Mouse (Mus musculus) MEL (cell line): Measurements from ENCODE around the gene Ubxn1. TPM values are rescaled to one million over a fixed set of nuclear protein-coding genes. Genes with fewer than 3 reads are reported as not detected.

ENCODE experiments used
- DNase-seq: peaks from one replicate; pipeline ENCODE4 v3.0.0; 2011; ENCODE audit warnings: low read depth, low spot score
- H3K27ac ChIP-seq: 2 replicates; pipeline ENCODE4 v1.5.1; 2012; ENCODE audit warnings: low read depth, mild to moderate bottlenecking, control low read depth, low read length, moderate library complexity; ENCODE audit not compliant: control insufficient read depth
- H3K27me3 ChIP-seq, 2 experiments: fragments of 150-350 bp in 1 of 2; sonication (generic) in 1 of 2; 2 replicates each; pipeline ENCODE4 v1.6.1; 2012; ENCODE audit warnings: low read length in 2 of 2, mild to moderate bottlenecking in 2 of 2, improper control_type of control experiment in 1 of 2, moderate library complexity in 1 of 2; ENCODE audit not compliant: insufficient read depth in 2 of 2, control insufficient read depth in 1 of 2
- H3K36me3 ChIP-seq, 2 experiments: 2 replicates each; pipeline ENCODE4 v1.6.1; 2012 to 2014; ENCODE audit warnings: low read length in 2 of 2, improper control_type of control experiment in 1 of 2, inconsistent platforms in 1 of 2, mild to moderate bottlenecking in 1 of 2; ENCODE audit not compliant: insufficient read depth in 2 of 2, control insufficient read depth in 1 of 2
- H3K4me1 ChIP-seq, 2 experiments: fragments of 150-350 bp in 1 of 2; sonication (generic) in 1 of 2; 2 replicates each; pipeline ENCODE4 v1.6.1; 2012; ENCODE audit warnings: low read length in 2 of 2, improper control_type of control experiment in 1 of 2, mild to moderate bottlenecking in 1 of 2; ENCODE audit not compliant: insufficient read depth in 2 of 2, control insufficient read depth in 1 of 2
- H3K4me3 ChIP-seq, 2 experiments: fragments of 150-350 bp in 1 of 2; sonication (generic) in 1 of 2; 2 replicates each; pipeline ENCODE4 v1.5.1; 2012; ENCODE audit warnings: low read depth in 2 of 2, low read length in 2 of 2, mild to moderate bottlenecking in 2 of 2, moderate library complexity in 2 of 2, control low read depth in 1 of 2, improper control_type of control experiment in 1 of 2; ENCODE audit not compliant: control insufficient read depth in 1 of 2, insufficient read depth in 1 of 2
- H3K79me2 ChIP-seq: 2 replicates; pipeline ENCODE4 v1.6.1; 2012; ENCODE audit warnings: mild to moderate bottlenecking, low read length, moderate library complexity; ENCODE audit not compliant: control insufficient read depth, poor library complexity, insufficient read depth
- H3K9ac ChIP-seq: 2 replicates; pipeline ENCODE4 v1.6.1; 2012; ENCODE audit warnings: low read depth, mild to moderate bottlenecking, control low read depth, low read length, moderate library complexity; ENCODE audit not compliant: control insufficient read depth, poor library complexity, severe bottlenecking
- H3K9me3 ChIP-seq: fragments of 150-350 bp; sonication (generic); replicated peaks from 2 replicates; pipeline ENCODE4 v1.6.1; 2012; ENCODE audit warnings: mild to moderate bottlenecking, low read length, improper control_type of control experiment, moderate library complexity; ENCODE audit not compliant: insufficient read depth
- BHLHE40 ChIP-seq: IDR thresholded peaks from 2 replicates; pipeline ENCODE4 v1.6.1; 2012; ENCODE audit warnings: low read depth, mild to moderate bottlenecking, inconsistent platforms, low read length, improper control_type of control experiment, borderline replicate concordance
- CHD1 ChIP-seq: IDR thresholded peaks from 2 replicates; pipeline ENCODE4 v1.6.1; 2012; ENCODE audit warnings: low read depth, mild to moderate bottlenecking, inconsistent platforms, low read length, improper control_type of control experiment
- CHD2 ChIP-seq: IDR thresholded peaks from 2 replicates; pipeline ENCODE4 v1.6.1; 2011; ENCODE audit warnings: low read length, improper control_type of control experiment
- CTCF ChIP-seq, 3 experiments: IDR thresholded peaks in 2 of 3; conservative IDR thresholded peaks in 1 of 3; 2 replicates each; pipeline ENCODE4 v1.5.1; 2011 to 2012; ENCODE audit warnings: low read length in 3 of 3, low read depth in 2 of 3, mild to moderate bottlenecking in 2 of 3, improper control_type of control experiment in 1 of 3, inconsistent platforms in 1 of 3, mixed read lengths in 1 of 3, moderate library complexity in 1 of 3; ENCODE audit not compliant: control insufficient read depth in 1 of 3, insufficient read depth in 1 of 3, poor library complexity in 1 of 3, severe bottlenecking in 1 of 3
- E2F4 ChIP-seq: IDR thresholded peaks from 2 replicates; pipeline ENCODE4 v1.6.1; 2011; ENCODE audit warnings: low read depth, low read length, improper control_type of control experiment, borderline replicate concordance
- ELF1 ChIP-seq: IDR thresholded peaks from 2 replicates; pipeline ENCODE4 v1.6.1; 2014; ENCODE audit warnings: low read depth, mild to moderate bottlenecking, inconsistent platforms, low read length, improper control_type of control experiment, moderate library complexity
- EP300 ChIP-seq, 2 experiments: IDR thresholded peaks; 2 replicates each; pipeline ENCODE4 v1.6.1; 2011; ENCODE audit warnings: improper control_type of control experiment in 2 of 2, low read length in 2 of 2, low read depth in 1 of 2, mild to moderate bottlenecking in 1 of 2
- ETS1 ChIP-seq: IDR thresholded peaks from 2 replicates; pipeline ENCODE4 v1.6.1; 2012; ENCODE audit warnings: low read depth, mild to moderate bottlenecking, inconsistent platforms, low read length, improper control_type of control experiment, moderate library complexity
- GABPA ChIP-seq: IDR thresholded peaks from 2 replicates; pipeline ENCODE4 v1.6.1; 2012; ENCODE audit warnings: low read depth, mild to moderate bottlenecking, inconsistent platforms, low read length, improper control_type of control experiment, moderate library complexity
- GATA1 ChIP-seq: IDR thresholded peaks from 2 replicates; pipeline ENCODE4 v1.6.1; 2011; ENCODE audit warnings: low read depth, low read length, improper control_type of control experiment
- JUND ChIP-seq: IDR thresholded peaks from 2 replicates; pipeline ENCODE4 v1.6.1; 2011; ENCODE audit warnings: low read depth, mild to moderate bottlenecking, improper control_type of control experiment, low read length
- KAT2A ChIP-seq: conservative IDR thresholded peaks from 2 replicates; pipeline ENCODE4 v1.6.1; 2012; ENCODE audit warnings: low read depth, low read length, improper control_type of control experiment, inconsistent platforms
- MAFK ChIP-seq: IDR thresholded peaks from 2 replicates; pipeline ENCODE4 v1.6.1; 2011; ENCODE audit warnings: low read depth, mild to moderate bottlenecking, low read length, improper control_type of control experiment, borderline replicate concordance
- MAX ChIP-seq: IDR thresholded peaks from 2 replicates; pipeline ENCODE4 v1.6.1; 2011; ENCODE audit warnings: low read length, improper control_type of control experiment
- MYB ChIP-seq: IDR thresholded peaks from 2 replicates; pipeline ENCODE4 v1.6.1; 2011; ENCODE audit warnings: mild to moderate bottlenecking, low read depth, low read length, improper control_type of control experiment
- MYC ChIP-seq: IDR thresholded peaks from 2 replicates; pipeline ENCODE4 v1.6.1; 2011; ENCODE audit warnings: low read depth, mild to moderate bottlenecking, low read length, improper control_type of control experiment, moderate library complexity
- NELFE ChIP-seq: IDR thresholded peaks from 2 replicates; pipeline ENCODE4 v1.6.1; 2011; ENCODE audit warnings: low read depth, low read length, improper control_type of control experiment
- NRF1 ChIP-seq: IDR thresholded peaks from 2 replicates; pipeline ENCODE4 v1.6.1; 2014; ENCODE audit warnings: low read depth, mild to moderate bottlenecking, inconsistent platforms, low read length, improper control_type of control experiment, moderate library complexity; ENCODE audit not compliant: poor library complexity, insufficient read depth, severe bottlenecking
- POLR2A ChIP-seq, 2 experiments: IDR thresholded peaks; 2 replicates each; pipeline ENCODE4 v1.6.1; 2011 to 2012; ENCODE audit warnings: low read length in 2 of 2, mild to moderate bottlenecking in 2 of 2, control low read depth in 1 of 2, improper control_type of control experiment in 1 of 2, low read depth in 1 of 2, moderate library complexity in 1 of 2; ENCODE audit not compliant: control insufficient read depth in 1 of 2, insufficient read depth in 1 of 2, poor library complexity in 1 of 2
- POLR2AphosphoS2 ChIP-seq: IDR thresholded peaks from 2 replicates; pipeline ENCODE4 v1.6.1; 2011; ENCODE audit warnings: low read length, improper control_type of control experiment
- RCOR1 ChIP-seq: IDR thresholded peaks from 2 replicates; pipeline ENCODE4 v1.6.1; 2012; ENCODE audit warnings: low read depth, mild to moderate bottlenecking, inconsistent platforms, low read length, improper control_type of control experiment
- SIN3A ChIP-seq: IDR thresholded peaks from 2 replicates; pipeline ENCODE4 v1.6.1; 2012; ENCODE audit warnings: low read length, improper control_type of control experiment, inconsistent platforms
- SMC3 ChIP-seq: IDR thresholded peaks from 2 replicates; pipeline ENCODE4 v1.6.1; 2011; ENCODE audit warnings: low read depth, low read length, improper control_type of control experiment
- TAL1 ChIP-seq: IDR thresholded peaks from 2 replicates; pipeline ENCODE4 v1.6.1; 2012; ENCODE audit warnings: mild to moderate bottlenecking, inconsistent platforms, low read length, moderate library complexity, mixed read lengths
- TBP ChIP-seq: IDR thresholded peaks from 2 replicates; pipeline ENCODE4 v1.8.0; 2011; ENCODE audit warnings: low read depth, low read length, improper control_type of control experiment
- UBTF ChIP-seq: IDR thresholded peaks from 2 replicates; pipeline ENCODE4 v1.6.1; 2012; ENCODE audit warnings: low read depth, mild to moderate bottlenecking, inconsistent platforms, low read length, improper control_type of control experiment, moderate library complexity, borderline replicate concordance; ENCODE audit not compliant: insufficient read depth
- USF1 ChIP-seq: IDR thresholded peaks from 2 replicates; pipeline ENCODE4 v1.6.1; 2014; ENCODE audit warnings: low read depth, mild to moderate bottlenecking, inconsistent platforms, low read length, improper control_type of control experiment, moderate library complexity
- USF2 ChIP-seq, 2 experiments: IDR thresholded peaks; 2 replicates each; pipeline ENCODE4 v1.6.1; 2011 to 2012; ENCODE audit warnings: improper control_type of control experiment in 2 of 2, low read length in 2 of 2, borderline replicate concordance in 1 of 2, inconsistent platforms in 1 of 2, low read depth in 1 of 2, mild to moderate bottlenecking in 1 of 2; ENCODE audit not compliant: insufficient read depth in 1 of 2
- ZKSCAN1 ChIP-seq: IDR thresholded peaks from 2 replicates; pipeline ENCODE4 v1.6.1; 2012; ENCODE audit warnings: low read depth, mild to moderate bottlenecking, inconsistent platforms, low read length, improper control_type of control experiment, moderate library complexity
- ZMIZ1 ChIP-seq: IDR thresholded peaks from 2 replicates; pipeline ENCODE4 v1.6.1; 2012; ENCODE audit warnings: low read depth, mild to moderate bottlenecking, inconsistent platforms, low read length, improper control_type of control experiment, moderate library complexity
- polyA plus RNA-seq, 2 experiments: library from polyadenylated mRNA; stranded (reverse) in 1 of 2; unstranded in 1 of 2; fragments of >175 nt in 1 of 2; fragments of >200 nt in 1 of 2; gene quantifications; 2 replicates each; pipeline versions ENCODE4 v1.2.1 to v1.2.4; 2012; ENCODE audit warnings: low replicate concordance in 2 of 2, low read depth in 1 of 2; ENCODE audit not compliant: insufficient read length in 2 of 2, insufficient read depth in 1 of 2, missing spikeins in 1 of 2
- total RNA-seq: library from RNA; depleted of rRNA; stranded (reverse); fragments of 300-350 nt; gene quantifications from 2 replicates; pipeline ENCODE4 v1.2.3, GENCODE M21; 2012

Gene Ubxn1
- total and polyA plus RNA-seq, 3 experiments, result 187 to 366 TPM; not detected in 1

GRCm38 (mm10) chr19:8919684-8920072, 48.4 kb downstream of the Ubxn1 start:
- H3K27ac ChIP-seq, result peak overlapping the region; percentile 88
- DNase-seq, result no peak
- no peaks in the 10 kb centered on the region for H3K27me3 ChIP-seq
- peaks cover 16% of the 10 kb centered on the region for H3K79me2 ChIP-seq
- peak overlapping the region; percentile 92 for H3K9ac ChIP-seq
- peaks cover 8 to 10% of the 10 kb centered on the region in 2 experiments; a peak in 3 of 4 replicates for H3K4me1 ChIP-seq
- H3K4me3 ChIP-seq, result peak overlapping the region; percentile 83 to 91
- TF ChIP-seq UBTF (no peak), USF1 (no peak), CHD1 (no peak), TAL1 (no peak), E2F4 (no peak), MYB (no peak), ETS1 (no peak), POLR2AphosphoS2 (no peak), RCOR1 (no peak), TBP (no peak), POLR2A (IDR thresholded peaks at IDR 0.05; ENCODE audit: control insufficient read depth in 1 of 2, insufficient read depth in 1 of 2, low read depth in 1 of 2, low read length in 2 of 2, poor library complexity in 1 of 2) (no peak), GABPA (no peak), KAT2A (no peak), ZMIZ1 (no peak; the same call in 1 of the 2 replicates), NRF1 (no peak), MYC (no peak), SIN3A (no peak), MAFK (no peak), JUND (no peak)
- peaks cover 1 to 13% of the 10 kb centered on the region in 2 experiments for H3K36me3 ChIP-seq
- H3K9me3 ChIP-seq, result no peaks in the 10 kb centered on the region

GRCm38 (mm10) chr19:8920073-8920736, 48.9 kb downstream of the Ubxn1 start, which contains the start of gene B3gat3:
Gene B3gat3, plus strand, starts transcription at chr19:8920374.
- DNase-seq, result peak; percentile 91
- Histone ChIP-seq H3K9ac (peak within 1 kb of the TSS; percentile 92), H3K4me1 (peaks cover 8 to 10% of the 10 kb centered on the region in 2 experiments; a peak in 3 of 4 replicates), H3K27me3 (no peaks in the 10 kb centered on the region), H3K4me3 (peak within 1 kb of the TSS; percentile 83 to 91), H3K36me3 (peaks cover 1 to 13% of the 10 kb centered on the region in 2 experiments; a peak in 3 of 4 replicates), H3K9me3 (no peaks in the 10 kb centered on the region), H3K27ac (peak within 1 kb of the TSS; percentile 88), H3K79me2 (peaks cover 16% of the 10 kb centered on the region)
- TF ChIP-seq POLR2AphosphoS2, result peak; percentile 80; the same call in 1 of the 2 replicates
- no peak for TF ChIP-seq ZKSCAN1
- no peak; the same call in 1 of the 2 replicates for TF ChIP-seq ETS1
- peak; percentile 47 to 90; a peak in 3 of 4 replicates for TF ChIP-seq POLR2A (IDR thresholded peaks at IDR 0.05; ENCODE audit: control insufficient read depth in 1 of 2, insufficient read depth in 1 of 2, low read depth in 1 of 2, low read length in 2 of 2, poor library complexity in 1 of 2)
- TF ChIP-seq CHD2, result no peak
- no peak for TF ChIP-seq MAFK
- peak; percentile 71 for TF ChIP-seq SIN3A
- peak; percentile 81 for TF ChIP-seq ELF1
- TF ChIP-seq SMC3, result 0 out of 2 replicates have a peak, but pooled peaks have one; percentile 6
- no peak for TF ChIP-seq BHLHE40
- TF ChIP-seq ZMIZ1, result peak; percentile 63; the same call in 1 of the 2 replicates
- no peak for TF ChIP-seq GATA1
- TF ChIP-seq MAX, result no peak
- no peak for TF ChIP-seq JUND
- no peak; a peak in 1 of 4 replicates for TF ChIP-seq EP300 (IDR thresholded peaks at IDR 0.05; ENCODE audit: low read depth in 1 of 2, low read length in 2 of 2)
- peak; percentile 80 for TF ChIP-seq NELFE
- no peak; the same call in 1 of the 2 replicates for TF ChIP-seq KAT2A
- TF ChIP-seq CTCF (IDR thresholded peaks at IDR 0.05 in 2 of 3, conservative IDR thresholded peaks at IDR 0.05 in 1 of 3; ENCODE audit: control insufficient read depth in 1 of 3, insufficient read depth in 1 of 3, low read depth in 2 of 3, low read length in 3 of 3, poor library complexity in 1 of 3, severe bottlenecking in 1 of 3), result no peak
- no peak for TF ChIP-seq USF2 (IDR thresholded peaks at IDR 0.05; ENCODE audit: borderline replicate concordance in 1 of 2, insufficient read depth in 1 of 2, low read depth in 1 of 2, low read length in 2 of 2)
